Mouse (Mus musculus): Measurements from ENCODE around the gene Prss22. TPM values are rescaled to one million over a fixed set of nuclear protein-coding genes. Genes with fewer than 3 reads are reported as not detected.
"Not testable (repeated sequence)": the region's sequence is repeated elsewhere in the genome, so short reads cannot be mapped to it uniquely, and the experiment has no call there.

Gene Prss22
- polyA plus RNA-seq, 1 experiment from 2014 or later, result not detected

- Histone ChIP-seq H3K4me1 (replicated peaks) (no peaks in the 10 kb centered on the region), H3K27me3 (no peaks in the 10 kb centered on the region), H3K36me3 (no peaks in the 10 kb centered on the region), H3K4me2 (no peak overlapping the region), H3K27ac (replicated peaks) (no peak overlapping the region), H3K9me3 (no peaks in the 10 kb centered on the region), H3K4me3 (no peak overlapping the region), H3K9ac (no peak overlapping the region)
- 86% methylated on average over 10 of the region's 10 CpGs for WGBS
- ATAC-seq (ENCODE audit: low read depth), result no peak
Observed at GRCm38 (mm10) chr17:23966658-23967401, 31.1 kb downstream of the Prss22 start.

- ATAC-seq (ENCODE audit: low read depth), result no peak
- Histone ChIP-seq H3K36me3 (no peaks in the 10 kb centered on the region), H3K27ac (replicated peaks) (no peak overlapping the region), H3K27me3 (no peaks in the 10 kb centered on the region), H3K4me2 (no peak overlapping the region), H3K9ac (no peak overlapping the region), H3K9me3 (no peaks in the 10 kb centered on the region), H3K4me3 (no peak overlapping the region), H3K4me1 (replicated peaks) (no peaks in the 10 kb centered on the region)
- WGBS, result 28% methylated on average over 6 of the region's 6 CpGs
Observed at GRCm38 (mm10) chr17:23965805-23966425, 32.0 kb downstream of the Prss22 start.

- Histone ChIP-seq H3K27ac (replicated peaks) (no peak overlapping the region), H3K36me3 (no peaks in the 10 kb centered on the region), H3K4me3 (no peak overlapping the region), H3K27me3 (no peaks in the 10 kb centered on the region), H3K9ac (no peak overlapping the region), H3K4me1 (replicated peaks) (peaks cover 5% of the 10 kb centered on the region), H3K9me3 (no peaks in the 10 kb centered on the region), H3K4me2 (no peak overlapping the region)
- ATAC-seq (ENCODE audit: low read depth), result no peak
- WGBS, result 31% methylated on average over 4 of the region's 4 CpGs
Observed at GRCm38 (mm10) chr17:23961573-23962122, 36.3 kb downstream of the Prss22 start.

- WGBS, result 41% methylated on average over 3 of the region's 3 CpGs
- Histone ChIP-seq H3K36me3 (no peaks in the 10 kb centered on the region), H3K9ac (no peak overlapping the region), H3K4me2 (no peak overlapping the region), H3K4me3 (no peak overlapping the region), H3K27me3 (no peaks in the 10 kb centered on the region), H3K27ac (replicated peaks) (no peak overlapping the region), H3K4me1 (replicated peaks) (peaks cover 5% of the 10 kb centered on the region), H3K9me3 (no peaks in the 10 kb centered on the region)
- peak; percentile 94 for ATAC-seq (ENCODE audit: low read depth)
Observed at GRCm38 (mm10) chr17:23960084-23960738, 37.7 kb downstream of the Prss22 start.

- no peak within 1 kb of the TSS for H3K9ac ChIP-seq
- no peak within 1 kb of the TSS for H3K4me3 ChIP-seq
- 75% methylated on average over 5 of the region's 5 CpGs for WGBS
- peaks cover 5% of the 10 kb centered on the region for H3K4me1 ChIP-seq (replicated peaks)
- no peaks in the 10 kb centered on the region for H3K27me3 ChIP-seq
- H3K36me3 ChIP-seq, result no peaks in the 10 kb centered on the region
- no peak within 1 kb of the TSS for H3K4me2 ChIP-seq
- no peak within 1 kb of the TSS for H3K27ac ChIP-seq (replicated peaks)
- no peak for ATAC-seq (ENCODE audit: low read depth)
- no peaks in the 10 kb centered on the region for H3K9me3 ChIP-seq
Observed at GRCm38 (mm10) chr17:23955174-23955573, 42.7 kb downstream of the Prss22 start, which contains the start of gene Sbpl. TSS of gene Sbpl (minus strand) at chr17:23955274.

GRCm38 (mm10) chr17:23950828-23951227 is 47.1 kb downstream of the Prss22 start:
- not testable (repeated sequence) for H3K36me3 ChIP-seq; H3K9ac ChIP-seq; H3K4me3 ChIP-seq; H3K27me3 ChIP-seq; H3K4me2 ChIP-seq; H3K4me1 ChIP-seq (replicated peaks); H3K27ac ChIP-seq (replicated peaks); ATAC-seq (ENCODE audit: low read depth); H3K9me3 ChIP-seq
- 79% methylated on average over 4 of the region's 4 CpGs for WGBS

GRCm38 (mm10) chr17:23949068-23949467 is 48.8 kb downstream of the Prss22 start:
- no peak overlapping the region for H3K9ac ChIP-seq
- 80% methylated on average over 2 of the region's 2 CpGs for WGBS
- no peaks in the 10 kb centered on the region for H3K27me3 ChIP-seq
- H3K27ac ChIP-seq (replicated peaks), result no peak overlapping the region
- ATAC-seq (ENCODE audit: low read depth), result no peak
- H3K4me1 ChIP-seq (replicated peaks), result no peaks in the 10 kb centered on the region
- H3K4me3 ChIP-seq, result no peak overlapping the region
- H3K36me3 ChIP-seq, result no peaks in the 10 kb centered on the region
- H3K4me2 ChIP-seq, result no peak overlapping the region
- no peaks in the 10 kb centered on the region for H3K9me3 ChIP-seq

GRCm38 (mm10) chr17:23947486-23947885 is 50.4 kb downstream of the Prss22 start:
- not testable (repeated sequence) for H3K9ac ChIP-seq; H3K9me3 ChIP-seq; H3K4me3 ChIP-seq; H3K27ac ChIP-seq (replicated peaks); H3K4me2 ChIP-seq; ATAC-seq (ENCODE audit: low read depth); H3K36me3 ChIP-seq; H3K27me3 ChIP-seq; H3K4me1 ChIP-seq (replicated peaks)
- 85% methylated on average over 4 of the region's 4 CpGs for WGBS

Small RNAs within 50 kb of the gene (microRNA-seq; reads per million reads assigned to microRNA genes)
- gene Gm27700, result not detected

Other genes with a start within 250 kb of the Prss22 start
- gene Flywch1, start 226.5 kb downstream of the Prss22 start, polyA plus RNA-seq (2015; fragmentation: Nextera tagmentation; extraction: Ambion mirVana), result 213 and 231 TPM in 2 replicates
- 60.4 and 66.5 TPM in 2 replicates for gene Flywch2, start 212.0 kb downstream of the Prss22 start, polyA plus RNA-seq (2015; fragmentation: Nextera tagmentation; extraction: Ambion mirVana)
- gene Srrm2, start 207.6 kb downstream of the Prss22 start, polyA plus RNA-seq (2015; fragmentation: Nextera tagmentation; extraction: Ambion mirVana), result 535 and 581 TPM in 2 replicates
- 1,286 and 1,362 TPM in 2 replicates for gene Elob, start 169.0 kb downstream of the Prss22 start, polyA plus RNA-seq (2015; fragmentation: Nextera tagmentation; extraction: Ambion mirVana)
- gene Prss33, start 162.0 kb downstream of the Prss22 start, polyA plus RNA-seq (2015; fragmentation: Nextera tagmentation; extraction: Ambion mirVana), result not detected in 2 replicates
- gene Prss32, start 154.2 kb downstream of the Prss22 start, polyA plus RNA-seq (2015; fragmentation: Nextera tagmentation; extraction: Ambion mirVana), result not detected in 2 replicates
- 0.96 and 1.4 TPM in 2 replicates for gene Prss41, start 153.9 kb downstream of the Prss22 start, polyA plus RNA-seq (2015; fragmentation: Nextera tagmentation; extraction: Ambion mirVana)
- not detected in 2 replicates for gene Prss21, start 130.0 kb downstream of the Prss22 start, polyA plus RNA-seq (2015; fragmentation: Nextera tagmentation; extraction: Ambion mirVana)
- not detected in 2 replicates for gene Dcpp1, start 117.2 kb downstream of the Prss22 start, polyA plus RNA-seq (2015; fragmentation: Nextera tagmentation; extraction: Ambion mirVana)
- gene Dcpp2, start 117.2 kb downstream of the Prss22 start, polyA plus RNA-seq (2015; fragmentation: Nextera tagmentation; extraction: Ambion mirVana), result not detected in 2 replicates
- not detected in 2 replicates for gene Dcpp3, start 80.6 kb downstream of the Prss22 start, polyA plus RNA-seq (2015; fragmentation: Nextera tagmentation; extraction: Ambion mirVana)
- gene Sbp, start 56.4 kb downstream of the Prss22 start, polyA plus RNA-seq (2015; fragmentation: Nextera tagmentation; extraction: Ambion mirVana), result not detected in 2 replicates
- not detected in 2 replicates for gene Sbpl, start 42.8 kb downstream of the Prss22 start, polyA plus RNA-seq (2015; fragmentation: Nextera tagmentation; extraction: Ambion mirVana)
- gene Prss30, start 17.5 kb downstream of the Prss22 start, polyA plus RNA-seq (2015; fragmentation: Nextera tagmentation; extraction: Ambion mirVana), result not detected in 2 replicates
- gene Prss27, start 40.0 kb upstream of the Prss22 start, polyA plus RNA-seq (2015; fragmentation: Nextera tagmentation; extraction: Ambion mirVana), result 0.21 TPM in 1 of 2 replicates, not detected in the other
- 82.6 and 85.4 TPM in 2 replicates for gene Kctd5, start 75.4 kb upstream of the Prss22 start, polyA plus RNA-seq (2015; fragmentation: Nextera tagmentation; extraction: Ambion mirVana)
- gene Pdpk1, start 152.8 kb upstream of the Prss22 start, polyA plus RNA-seq (2015; fragmentation: Nextera tagmentation; extraction: Ambion mirVana), result 54.0 and 63.8 TPM in 2 replicates
- 30.4 and 37.4 TPM in 2 replicates for gene Amdhd2, start 165.7 kb upstream of the Prss22 start, polyA plus RNA-seq (2015; fragmentation: Nextera tagmentation; extraction: Ambion mirVana)
- 947 and 1,089 TPM in 2 replicates for gene Atp6v0c, start 171.6 kb upstream of the Prss22 start, polyA plus RNA-seq (2015; fragmentation: Nextera tagmentation; extraction: Ambion mirVana)
- 17.8 and 22.0 TPM in 2 replicates for gene Tbc1d24, start 207.5 kb upstream of the Prss22 start, polyA plus RNA-seq (2015; fragmentation: Nextera tagmentation; extraction: Ambion mirVana)
- gene Ntn3, start 211.4 kb upstream of the Prss22 start, polyA plus RNA-seq (2015; fragmentation: Nextera tagmentation; extraction: Ambion mirVana), result 5.9 TPM in 2 replicates
- 11.9 and 12.6 TPM in 2 replicates for gene Tedc2, start 222.8 kb upstream of the Prss22 start, polyA plus RNA-seq (2015; fragmentation: Nextera tagmentation; extraction: Ambion mirVana)

Data from neural tube, embryonic 13.5 days (tissue).